Mouse (Mus musculus): ENCODE results near the gene Vmn1r88. TPM values are rescaled to one million over a fixed set of nuclear protein-coding genes. Genes with fewer than 3 reads are reported as not detected.

The Vmn1r88 gene
- not detected for polyA plus RNA-seq (2015; fragmentation: Illumina TruSeq; extraction: RNeasy Lipid Tissue Mini Kit (QIAGEN cat#74804); ENCODE audit: insufficient read depth, low read depth, low replicate concordance)

DNA sequence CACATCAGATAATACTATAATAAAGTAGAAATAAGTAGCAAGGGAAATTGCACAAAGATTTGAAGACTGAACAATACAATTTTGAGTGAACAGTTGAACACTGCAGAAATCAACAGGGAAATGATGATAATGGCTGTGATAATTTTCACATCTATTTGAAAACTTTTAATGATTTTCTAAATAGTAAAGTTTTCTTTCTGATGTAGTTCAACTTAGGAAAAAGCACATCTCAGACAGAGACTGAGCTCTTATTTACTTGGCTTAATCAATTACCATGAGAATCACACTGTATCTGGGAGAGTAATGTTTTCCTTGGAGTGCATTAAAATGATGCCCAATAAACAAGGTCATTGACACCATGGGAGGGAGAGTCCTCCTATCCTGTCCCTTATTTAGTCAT, at the start of gene Vmn1r88:
TSS of gene Vmn1r88 (plus strand) at position 301 of the 400 bp plus-strand sequence.

DNA sequence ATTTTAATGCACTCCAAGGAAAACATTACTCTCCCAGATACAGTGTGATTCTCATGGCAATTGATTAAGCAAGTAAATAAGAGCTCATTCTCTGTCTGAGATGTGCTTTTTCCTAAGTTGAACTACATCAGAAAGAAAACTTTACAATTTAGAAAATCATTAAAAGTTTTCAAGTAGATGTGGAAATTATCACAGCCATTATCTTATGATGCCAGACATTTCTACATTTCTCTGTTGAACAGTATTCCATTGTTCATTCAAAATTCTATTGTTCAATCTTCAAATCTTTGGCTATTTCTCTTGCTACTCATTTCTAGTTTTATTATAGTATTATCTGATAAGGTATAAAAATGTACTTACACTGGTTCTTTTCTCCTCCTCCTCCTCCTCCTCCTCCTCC, 39.6 kb upstream of the Vmn1r88 start, which contains the start of gene Vmn1r86:
TSS of gene Vmn1r86 (minus strand) at position 101 of the 400 bp plus-strand sequence.

DNA sequence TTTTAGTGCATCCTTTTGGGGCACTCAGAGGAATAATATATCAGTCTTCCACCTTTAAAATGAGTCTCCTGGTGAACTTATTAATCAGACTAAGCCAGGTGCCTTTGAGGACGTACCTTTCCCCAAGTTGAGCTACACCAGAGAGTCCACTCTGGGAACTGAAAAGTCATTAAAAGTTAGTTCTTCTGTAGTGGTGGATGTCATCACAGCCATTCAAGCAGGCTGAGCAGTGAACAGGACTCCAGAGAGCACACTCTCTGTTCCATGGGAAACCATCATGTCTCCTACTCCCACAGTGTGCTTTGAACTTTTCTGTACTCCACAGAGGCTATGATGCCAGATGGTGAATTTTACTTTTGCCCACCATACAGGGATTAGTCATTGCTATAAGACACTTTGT, 19.3 kb upstream of the Vmn1r88 start, which contains the start of gene Vmn1r87:
TSS of gene Vmn1r87 (minus strand) at position 101 of the 400 bp plus-strand sequence.

DNA sequence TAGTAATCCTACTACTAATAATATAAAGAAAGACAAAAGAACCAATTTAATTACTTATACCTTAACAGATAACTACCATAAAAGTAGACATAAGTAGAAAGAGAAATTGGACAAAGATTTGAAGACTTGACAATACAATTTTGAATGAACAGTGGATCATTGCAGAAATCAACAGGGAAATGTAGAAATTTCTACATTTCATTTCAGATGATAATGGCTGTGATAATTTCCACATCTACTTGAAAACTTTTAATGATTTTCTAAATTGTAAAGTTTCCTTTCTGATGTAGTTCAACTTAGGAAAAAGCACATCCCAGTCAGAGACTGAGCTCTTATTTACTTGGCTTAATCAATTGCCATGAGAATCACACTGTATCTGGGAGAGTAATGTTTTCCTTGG, 53.4 kb downstream of the Vmn1r88 start, which contains the start of gene Vmn1r89:
TSS of gene Vmn1r89 (plus strand) at position 301 of the 400 bp plus-strand sequence.

Other genes starting within 250 kb of the Vmn1r88 start
- gene Rps5, start 237.3 kb upstream of the Vmn1r88 start, polyA plus RNA-seq (2015; fragmentation: Illumina TruSeq; extraction: RNeasy Lipid Tissue Mini Kit (QIAGEN cat#74804); ENCODE audit: insufficient read depth, low read depth, low replicate concordance): 479 TPM
- 0.24 TPM for gene Rnf225, start 232.2 kb upstream of the Vmn1r88 start, polyA plus RNA-seq (2015; fragmentation: Illumina TruSeq; extraction: RNeasy Lipid Tissue Mini Kit (QIAGEN cat#74804); ENCODE audit: insufficient read depth, low read depth, low replicate concordance)
- gene Zfp324, start 193.7 kb upstream of the Vmn1r88 start, polyA plus RNA-seq (2015; fragmentation: Illumina TruSeq; extraction: RNeasy Lipid Tissue Mini Kit (QIAGEN cat#74804); ENCODE audit: insufficient read depth, low read depth, low replicate concordance): 1.9 TPM
- gene Zfp446, start 181.7 kb upstream of the Vmn1r88 start, polyA plus RNA-seq (2015; fragmentation: Illumina TruSeq; extraction: RNeasy Lipid Tissue Mini Kit (QIAGEN cat#74804); ENCODE audit: insufficient read depth, low read depth, low replicate concordance): 3.7 TPM
- gene Slc27a5, start 161.4 kb upstream of the Vmn1r88 start, polyA plus RNA-seq (2015; fragmentation: Illumina TruSeq; extraction: RNeasy Lipid Tissue Mini Kit (QIAGEN cat#74804); ENCODE audit: insufficient read depth, low read depth, low replicate concordance): not detected
- gene Trim28, start 160.5 kb upstream of the Vmn1r88 start, polyA plus RNA-seq (2015; fragmentation: Illumina TruSeq; extraction: RNeasy Lipid Tissue Mini Kit (QIAGEN cat#74804); ENCODE audit: insufficient read depth, low read depth, low replicate concordance): 77.9 TPM
- 2.9 TPM for gene Zbtb45, start 149.5 kb upstream of the Vmn1r88 start, polyA plus RNA-seq (2015; fragmentation: Illumina TruSeq; extraction: RNeasy Lipid Tissue Mini Kit (QIAGEN cat#74804); ENCODE audit: insufficient read depth, low read depth, low replicate concordance)
- 58.7 TPM for gene Chmp2a, start 124.8 kb upstream of the Vmn1r88 start, polyA plus RNA-seq (2015; fragmentation: Illumina TruSeq; extraction: RNeasy Lipid Tissue Mini Kit (QIAGEN cat#74804); ENCODE audit: insufficient read depth, low read depth, low replicate concordance)
- 35.3 TPM for gene Ube2m, start 121.3 kb upstream of the Vmn1r88 start, polyA plus RNA-seq (2015; fragmentation: Illumina TruSeq; extraction: RNeasy Lipid Tissue Mini Kit (QIAGEN cat#74804); ENCODE audit: insufficient read depth, low read depth, low replicate concordance)
- 0.46 TPM for gene Mzf1, start 104.8 kb upstream of the Vmn1r88 start, polyA plus RNA-seq (2015; fragmentation: Illumina TruSeq; extraction: RNeasy Lipid Tissue Mini Kit (QIAGEN cat#74804); ENCODE audit: insufficient read depth, low read depth, low replicate concordance)
- gene Vmn1r85, start 64.4 kb upstream of the Vmn1r88 start, polyA plus RNA-seq (2015; fragmentation: Illumina TruSeq; extraction: RNeasy Lipid Tissue Mini Kit (QIAGEN cat#74804); ENCODE audit: insufficient read depth, low read depth, low replicate concordance): not detected
- not detected for gene Vmn1r86, start 39.7 kb upstream of the Vmn1r88 start, polyA plus RNA-seq (2015; fragmentation: Illumina TruSeq; extraction: RNeasy Lipid Tissue Mini Kit (QIAGEN cat#74804); ENCODE audit: insufficient read depth, low read depth, low replicate concordance)
- gene Vmn1r87, start 19.4 kb upstream of the Vmn1r88 start, polyA plus RNA-seq (2015; fragmentation: Illumina TruSeq; extraction: RNeasy Lipid Tissue Mini Kit (QIAGEN cat#74804); ENCODE audit: insufficient read depth, low read depth, low replicate concordance): not detected
- not detected for gene Vmn1r89, start 53.5 kb downstream of the Vmn1r88 start, polyA plus RNA-seq (2015; fragmentation: Illumina TruSeq; extraction: RNeasy Lipid Tissue Mini Kit (QIAGEN cat#74804); ENCODE audit: insufficient read depth, low read depth, low replicate concordance)
- gene Lig1, start 117.7 kb downstream of the Vmn1r88 start, polyA plus RNA-seq (2015; fragmentation: Illumina TruSeq; extraction: RNeasy Lipid Tissue Mini Kit (QIAGEN cat#74804); ENCODE audit: insufficient read depth, low read depth, low replicate concordance): 3.2 TPM
- 6.4 TPM for gene Zswim9, start 119.2 kb downstream of the Vmn1r88 start, polyA plus RNA-seq (2015; fragmentation: Illumina TruSeq; extraction: RNeasy Lipid Tissue Mini Kit (QIAGEN cat#74804); ENCODE audit: insufficient read depth, low read depth, low replicate concordance)
- gene Pla2g4c, start 165.1 kb downstream of the Vmn1r88 start, polyA plus RNA-seq (2015; fragmentation: Illumina TruSeq; extraction: RNeasy Lipid Tissue Mini Kit (QIAGEN cat#74804); ENCODE audit: insufficient read depth, low read depth, low replicate concordance): 0.37 TPM
- not detected for gene Cabp5, start 238.6 kb downstream of the Vmn1r88 start, polyA plus RNA-seq (2015; fragmentation: Illumina TruSeq; extraction: RNeasy Lipid Tissue Mini Kit (QIAGEN cat#74804); ENCODE audit: insufficient read depth, low read depth, low replicate concordance)

Data from pancreas, adult 10 weeks (tissue).